10 mouse cellular contexts compared by ENCODE assay signal in genomic region chr7:100733051-100733813, GRCm38 (mm10). TPM values are rescaled to one million over a fixed set of nuclear protein-coding genes. Genes with fewer than 3 reads are reported as not detected.
A peak's percentile ranks its signal among the peaks of the same experiment; 100 is the strongest.
DNase-seq lines count a peak whose midpoint lies in the region; ATAC-seq lines count a peak whose summit lies in the region.
"Had no signal": no experiment of that assay in that cellular context is flagged by ENCODE, and none has a peak within 500 bp of the region (broad histone marks: within the 10 kb centered on the region; RNA-seq: fewer than 3 reads in every experiment).

No protein-coding gene starts in this region.

- no peak for DNase-seq in frontal cortex, postnatal 10 days (ENCODE audit: low spot score in 2 of 2)
- peak; percentile 84 for DNase-seq in A20 (ENCODE audit: low read depth, low spot score)
- DNase-seq in cerebellum, postnatal 36 days = peak; percentile 30 to 34
- peak; percentile 61 for DNase-seq in lung, postnatal 36 days
- no peak for DNase-seq in thymus, postnatal 25 days
- no peak for DNase-seq in right cerebral cortex, postnatal 10 days (ENCODE audit: low spot score in 2 of 2)

- H3K36me3 ChIP-seq in heart, embryonic 13.5 days = no peaks in the 10 kb centered on the region
- H3K36me3 ChIP-seq: embryonic facial prominence, embryonic 15.5 days; midbrain, embryonic 12.5 days had no signal

- peak overlapping the region; percentile 46 for H3K27ac ChIP-seq in heart, embryonic 13.5 days (replicated peaks)
- H3K27ac ChIP-seq: embryonic facial prominence, embryonic 15.5 days; midbrain, embryonic 12.5 days had no signal

- H3K4me2 ChIP-seq in heart, embryonic 13.5 days = peak overlapping the region; percentile 61
- H3K4me2 ChIP-seq: embryonic facial prominence, embryonic 15.5 days; midbrain, embryonic 12.5 days had no signal

- WGBS in heart, embryonic 13.5 days = 7% methylated on average over 7 of the region's 7 CpGs

- H3K9ac ChIP-seq in heart, embryonic 13.5 days = peak overlapping the region; percentile 33; the same call in 1 of the 2 replicates
- H3K9ac ChIP-seq: embryonic facial prominence, embryonic 15.5 days; midbrain, embryonic 12.5 days had no signal

- peaks cover 60% of the 10 kb centered on the region for H3K4me1 ChIP-seq in heart, embryonic 13.5 days

- H3K9me3 ChIP-seq in heart, embryonic 13.5 days = no peaks in the 10 kb centered on the region
- H3K9me3 ChIP-seq: embryonic facial prominence, embryonic 15.5 days; midbrain, embryonic 12.5 days had no signal

- no peaks in the 10 kb centered on the region for H3K27me3 ChIP-seq in heart, embryonic 13.5 days (replicated peaks)
- H3K27me3 ChIP-seq: embryonic facial prominence, embryonic 15.5 days; midbrain, embryonic 12.5 days had no signal

- peak; percentile 47; the same call in 1 of the 2 replicates for ATAC-seq in frontal cortex, adult (ENCODE audit: low TSS enrichment)
- no peak; the same call in 1 of the 2 replicates for ATAC-seq in heart, embryonic 13.5 days (ENCODE audit: extremely low read depth, insufficient number of reproducible peaks, low FRiP score, low TSS enrichment)

- H3K4me3 ChIP-seq in heart, embryonic 13.5 days = peak overlapping the region; percentile 30
- H3K4me3 ChIP-seq: embryonic facial prominence, embryonic 15.5 days; midbrain, embryonic 12.5 days had no signal

RNA-seq across cellular contexts. Expression of gene Fam168a, which starts 26.8 kb away (rescaled TPM):
- 27.8 and 33.6 TPM in 2 replicates for polyA plus RNA-seq in heart, embryonic 13.5 days (2015; fragmentation: Nextera tagmentation; extraction: Ambion mirVana)

Comparison
In these comparisons a context has a peak if more than half of its experiments do, and no peak if none do; other contexts are left out.
1. DNase-seq: peak in A20 (single experiment), cerebellum, postnatal 36 days (2 of 2) and lung, postnatal 36 days (single experiment); none in frontal cortex, postnatal 10 days (0 of 2), thymus, postnatal 25 days (single experiment) and right cerebral cortex, postnatal 10 days (0 of 2).